Mouse (Mus musculus): Measurements from ENCODE around the gene Scgb1a1. TPM values are rescaled to one million over a fixed set of nuclear protein-coding genes. Genes with fewer than 3 reads are reported as not detected.

Scgb1a1 gene
- polyA plus RNA-seq, 1 experiment from 2014 or later: not detected

GRCm38 (mm10) chr19:9112043-9112442 is 24.3 kb upstream of the Scgb1a1 start:
- H3K4me3 ChIP-seq: no peak overlapping the region
- ATAC-seq (ENCODE audit: insufficient number of reproducible peaks, insufficient read depth, low FRiP score, low TSS enrichment): no peak
- no peak overlapping the region for H3K4me2 ChIP-seq (replicated peaks)
- no peak overlapping the region for H3K27ac ChIP-seq
- H3K9me3 ChIP-seq: no peaks in the 10 kb centered on the region
- WGBS: 68% methylated on average over 8 of the region's 8 CpGs
- H3K36me3 ChIP-seq: peaks cover 14% of the 10 kb centered on the region; the same call in 1 of the 2 replicates
- no peak overlapping the region for H3K9ac ChIP-seq
- H3K4me1 ChIP-seq: peaks cover 2% of the 10 kb centered on the region
- H3K27me3 ChIP-seq: no peaks in the 10 kb centered on the region

- Histone ChIP-seq H3K27me3 (no peaks in the 10 kb centered on the region), H3K9me3 (no peaks in the 10 kb centered on the region), H3K4me2 (replicated peaks) (no peak overlapping the region), H3K27ac (no peak overlapping the region), H3K36me3 (peaks cover 14% of the 10 kb centered on the region; the same call in 1 of the 2 replicates), H3K4me1 (peaks cover 17% of the 10 kb centered on the region), H3K4me3 (no peak overlapping the region), H3K9ac (no peak overlapping the region)
- WGBS: 47% methylated on average over 4 of the region's 4 CpGs
- peak; percentile 35; the same call in 1 of the 2 replicates for ATAC-seq (ENCODE audit: insufficient number of reproducible peaks, insufficient read depth, low FRiP score, low TSS enrichment)
Measured at GRCm38 (mm10) chr19:9110182-9110869, 22.6 kb upstream of the Scgb1a1 start.

DNA sequence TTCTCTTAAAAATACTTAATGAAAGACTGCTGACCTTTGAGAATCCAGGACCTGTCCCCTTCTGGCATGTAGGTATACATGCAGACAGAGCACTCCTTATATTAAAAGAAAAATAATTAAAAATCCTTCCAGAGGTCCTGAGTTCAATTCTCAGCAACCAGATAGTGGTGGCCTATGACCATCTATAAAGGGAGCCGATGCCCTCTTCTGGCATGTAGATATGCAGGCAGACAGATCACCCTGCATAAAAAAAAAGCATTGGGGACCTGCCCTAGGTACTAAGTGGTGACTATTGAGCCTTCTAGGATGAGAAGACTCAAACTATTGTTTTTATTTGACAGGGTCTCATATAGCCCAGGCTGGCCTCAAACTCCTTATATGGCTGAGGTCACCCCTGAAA is 20.8 kb upstream of the Scgb1a1 start:
- peaks cover 17% of the 10 kb centered on the region for H3K4me1 ChIP-seq
- H3K9me3 ChIP-seq: no peaks in the 10 kb centered on the region
- H3K4me3 ChIP-seq: no peak overlapping the region
- WGBS: 85% methylated on average over 1 of the region's 1 CpGs
- ATAC-seq (ENCODE audit: insufficient number of reproducible peaks, insufficient read depth, low FRiP score, low TSS enrichment): no peak
- no peak overlapping the region for H3K9ac ChIP-seq
- H3K36me3 ChIP-seq: peaks cover 8% of the 10 kb centered on the region; the same call in 1 of the 2 replicates
- H3K27ac ChIP-seq: no peak overlapping the region
- no peak overlapping the region for H3K4me2 ChIP-seq (replicated peaks)
- H3K27me3 ChIP-seq: no peaks in the 10 kb centered on the region

DNA sequence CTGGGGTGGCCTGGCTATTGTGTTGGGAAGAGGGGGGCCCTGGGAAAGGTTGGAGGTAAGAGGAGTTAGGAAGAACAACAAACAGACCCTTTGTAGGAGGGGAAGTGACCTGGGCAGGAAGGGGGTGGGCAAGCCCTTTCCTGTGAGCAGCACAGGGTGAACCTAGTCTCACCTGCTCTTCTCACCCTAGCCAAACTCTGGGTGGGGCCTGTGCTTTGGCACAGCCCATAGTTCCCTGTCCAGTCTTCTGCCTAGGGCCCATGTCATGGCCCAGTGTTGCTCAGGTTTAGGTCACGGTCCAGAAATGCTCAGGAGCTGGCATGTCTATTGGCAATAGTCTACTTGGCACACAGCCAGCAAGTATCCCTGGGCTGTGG is 19.6 kb upstream of the Scgb1a1 start:
- H3K4me1 ChIP-seq: peaks cover 17% of the 10 kb centered on the region
- no peak for ATAC-seq (ENCODE audit: insufficient number of reproducible peaks, insufficient read depth, low FRiP score, low TSS enrichment)
- H3K4me2 ChIP-seq (replicated peaks): no peak overlapping the region
- WGBS: 61% methylated on average over 1 of the region's 1 CpGs
- no peaks in the 10 kb centered on the region for H3K9me3 ChIP-seq
- H3K27ac ChIP-seq: 0 out of 2 replicates have a peak overlapping the region, but pooled peaks have one; percentile 67
- H3K36me3 ChIP-seq: no peaks in the 10 kb centered on the region
- no peak overlapping the region for H3K4me3 ChIP-seq
- H3K27me3 ChIP-seq: no peaks in the 10 kb centered on the region
- H3K9ac ChIP-seq: no peak overlapping the region

GRCm38 (mm10) chr19:9106751-9107378 is 19.1 kb upstream of the Scgb1a1 start:
- peak; percentile 52; the same call in 1 of the 2 replicates for ATAC-seq (ENCODE audit: insufficient number of reproducible peaks, insufficient read depth, low FRiP score, low TSS enrichment)
- Histone ChIP-seq H3K9me3 (no peaks in the 10 kb centered on the region), H3K27me3 (no peaks in the 10 kb centered on the region), H3K9ac (no peak overlapping the region), H3K4me2 (replicated peaks) (no peak overlapping the region), H3K4me1 (peaks cover 17% of the 10 kb centered on the region), H3K36me3 (no peaks in the 10 kb centered on the region), H3K27ac (peak overlapping the region; percentile 67; the same call in 1 of the 2 replicates), H3K4me3 (no peak overlapping the region)
- 40% methylated on average over 4 of the region's 4 CpGs for WGBS

- no peaks in the 10 kb centered on the region for H3K36me3 ChIP-seq
- H3K4me1 ChIP-seq: peaks cover 17% of the 10 kb centered on the region
- H3K27me3 ChIP-seq: no peaks in the 10 kb centered on the region
- no peak overlapping the region for H3K9ac ChIP-seq
- no peaks in the 10 kb centered on the region for H3K9me3 ChIP-seq
- WGBS: 36% methylated on average over 5 of the region's 5 CpGs
- no peak overlapping the region for H3K4me3 ChIP-seq
- H3K27ac ChIP-seq: peak overlapping the region; percentile 67
- no peak for ATAC-seq (ENCODE audit: insufficient number of reproducible peaks, insufficient read depth, low FRiP score, low TSS enrichment)
- no peak overlapping the region for H3K4me2 ChIP-seq (replicated peaks)
Measured at GRCm38 (mm10) chr19:9106096-9106495, 18.3 kb upstream of the Scgb1a1 start.

GRCm38 (mm10) chr19:9105101-9105685 is 17.4 kb upstream of the Scgb1a1 start:
- Histone ChIP-seq H3K9ac (no peak overlapping the region), H3K4me3 (no peak overlapping the region), H3K4me2 (replicated peaks) (no peak overlapping the region), H3K27me3 (no peaks in the 10 kb centered on the region), H3K9me3 (no peaks in the 10 kb centered on the region), H3K27ac (no peak overlapping the region; the same call in 1 of the 2 replicates), H3K36me3 (no peaks in the 10 kb centered on the region), H3K4me1 (peaks cover 17% of the 10 kb centered on the region)
- 55% methylated on average over 3 of the region's 3 CpGs for WGBS
- no peak for ATAC-seq (ENCODE audit: insufficient number of reproducible peaks, insufficient read depth, low FRiP score, low TSS enrichment)

GRCm38 (mm10) chr19:9103986-9104385 is 16.2 kb upstream of the Scgb1a1 start:
- peaks cover 17% of the 10 kb centered on the region for H3K4me1 ChIP-seq
- 80% methylated on average over 4 of the region's 4 CpGs for WGBS
- H3K36me3 ChIP-seq: no peaks in the 10 kb centered on the region
- H3K4me3 ChIP-seq: no peak overlapping the region
- ATAC-seq (ENCODE audit: insufficient number of reproducible peaks, insufficient read depth, low FRiP score, low TSS enrichment): no peak
- H3K4me2 ChIP-seq (replicated peaks): no peak overlapping the region
- H3K9ac ChIP-seq: no peak overlapping the region
- H3K27me3 ChIP-seq: no peaks in the 10 kb centered on the region
- H3K9me3 ChIP-seq: no peaks in the 10 kb centered on the region
- no peak overlapping the region for H3K27ac ChIP-seq

GRCm38 (mm10) chr19:9101062-9101457 is 13.3 kb upstream of the Scgb1a1 start:
- Histone ChIP-seq H3K9me3 (no peaks in the 10 kb centered on the region), H3K4me1 (peaks cover 5% of the 10 kb centered on the region), H3K4me3 (no peak overlapping the region), H3K27ac (no peak overlapping the region), H3K4me2 (replicated peaks) (no peak overlapping the region), H3K36me3 (no peaks in the 10 kb centered on the region), H3K27me3 (no peaks in the 10 kb centered on the region), H3K9ac (no peak overlapping the region)
- WGBS: 67% methylated on average over 2 of the region's 2 CpGs
- ATAC-seq (ENCODE audit: insufficient number of reproducible peaks, insufficient read depth, low FRiP score, low TSS enrichment): no peak

DNA sequence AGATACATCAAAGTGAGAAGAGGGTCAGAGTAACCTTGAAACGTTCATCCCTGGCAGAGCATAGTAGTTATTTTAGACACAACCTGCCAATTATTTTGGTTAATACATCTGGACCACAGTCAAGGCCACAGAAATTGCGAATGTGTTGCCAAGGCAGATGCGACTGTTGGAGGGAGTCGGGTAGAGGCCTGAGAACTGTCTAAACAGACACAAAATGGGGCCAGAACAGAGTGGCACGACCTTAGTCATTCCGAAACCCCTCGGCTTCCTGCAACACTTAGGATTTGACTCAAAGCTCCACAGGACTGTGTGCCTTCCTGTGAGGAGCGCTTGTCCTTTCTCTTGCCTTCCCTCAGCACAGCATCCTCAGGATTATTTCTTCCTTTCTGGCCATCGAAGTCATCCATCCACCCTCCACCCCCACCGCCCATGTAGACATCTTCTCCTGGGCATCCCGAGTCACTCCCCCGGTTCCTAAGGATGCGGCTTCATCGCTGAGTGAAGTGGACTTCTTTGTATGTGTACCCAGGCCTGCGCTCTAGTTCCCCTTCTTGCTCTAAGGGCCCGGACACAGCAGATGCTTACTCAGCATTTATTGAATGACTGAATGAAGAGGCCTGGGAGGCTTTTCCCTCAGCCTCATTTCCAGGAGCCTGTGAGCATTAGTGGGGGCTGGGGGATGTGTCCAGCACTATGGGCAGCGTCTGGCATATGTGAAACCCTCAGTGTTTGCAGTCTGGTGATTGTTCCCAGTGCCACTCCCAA is 12.7 kb upstream of the Scgb1a1 start:
- Histone ChIP-seq H3K36me3 (no peaks in the 10 kb centered on the region), H3K27me3 (no peaks in the 10 kb centered on the region), H3K4me1 (0 out of 2 replicates have a peak, but pooled peaks cover under 1% of the 10 kb centered on the region), H3K27ac (no peak overlapping the region), H3K4me3 (no peak overlapping the region), H3K9me3 (no peaks in the 10 kb centered on the region), H3K4me2 (replicated peaks) (no peak overlapping the region), H3K9ac (no peak overlapping the region)
- no peak for ATAC-seq (ENCODE audit: insufficient number of reproducible peaks, insufficient read depth, low FRiP score, low TSS enrichment)
- WGBS: 82% methylated on average over 17 of the region's 17 CpGs

DNA sequence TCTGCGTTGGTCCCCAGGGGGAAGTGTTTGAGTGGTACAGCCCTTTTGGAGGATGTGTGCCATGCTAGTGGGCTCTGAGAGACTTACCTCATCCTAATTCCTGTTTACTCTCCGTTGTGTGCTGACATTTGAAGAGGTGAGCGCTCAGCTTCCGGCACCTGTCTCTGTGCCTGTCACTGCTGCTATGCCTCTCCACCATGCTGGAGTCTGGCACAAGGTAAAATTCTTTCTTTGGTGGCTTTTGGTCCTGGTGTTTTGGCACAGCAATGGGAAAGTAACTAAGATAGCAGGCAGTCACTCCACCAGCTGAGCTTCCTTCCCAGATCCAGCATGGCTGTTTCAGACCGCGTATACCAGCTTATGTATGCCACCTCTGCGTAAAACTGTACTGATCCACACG is 12.0 kb upstream of the Scgb1a1 start:
- H3K9ac ChIP-seq: no peak overlapping the region
- 87% methylated on average over 8 of the region's 8 CpGs for WGBS
- H3K36me3 ChIP-seq: no peaks in the 10 kb centered on the region
- H3K4me3 ChIP-seq: no peak overlapping the region
- no peaks in the 10 kb centered on the region for H3K4me1 ChIP-seq
- no peak overlapping the region for H3K4me2 ChIP-seq (replicated peaks)
- H3K9me3 ChIP-seq: no peaks in the 10 kb centered on the region
- no peak overlapping the region for H3K27ac ChIP-seq
- ATAC-seq (ENCODE audit: insufficient number of reproducible peaks, insufficient read depth, low FRiP score, low TSS enrichment): no peak
- no peaks in the 10 kb centered on the region for H3K27me3 ChIP-seq

Data from embryonic facial prominence, embryonic 12.5 days (tissue).